In genomic region chr14:105164793-105165192, GRCm38 (mm10) we compare ENCODE assay signal across 17 mouse cellular contexts. TPM values are rescaled to one million over a fixed set of nuclear protein-coding genes. Genes with fewer than 3 reads are reported as not detected.
DNase-seq lines count a peak whose midpoint lies in the region; ATAC-seq lines count a peak whose summit lies in the region.
"Had no signal": no experiment of that assay in that cellular context is flagged by ENCODE, and none has a peak within 500 bp of the region (broad histone marks: within the 10 kb centered on the region; RNA-seq: fewer than 3 reads in every experiment).

No protein-coding gene starts in this region.

- H3K36me3 ChIP-seq in embryonic facial prominence, embryonic 11.5 days (replicated peaks; ENCODE audit: control insufficient read depth, insufficient read depth, low read depth, low read length) = no peaks in the 10 kb centered on the region
- peaks cover 3% of the 10 kb centered on the region; the same call in 1 of the 2 replicates for H3K36me3 ChIP-seq in embryonic facial prominence, embryonic 10.5 days (replicated peaks)
- no peaks in the 10 kb centered on the region for H3K36me3 ChIP-seq in neural tube, embryonic 13.5 days
- no peaks in the 10 kb centered on the region for H3K36me3 ChIP-seq in neural tube, embryonic 15.5 days

- no peak overlapping the region for H3K27ac ChIP-seq in embryonic facial prominence, embryonic 11.5 days (replicated peaks; ENCODE audit: low read depth, low read length)
- H3K27ac ChIP-seq in embryonic facial prominence, embryonic 10.5 days (replicated peaks) = no peak overlapping the region
- H3K27ac ChIP-seq in neural tube, embryonic 13.5 days (replicated peaks) = 0 out of 2 replicates have a peak overlapping the region, but pooled peaks have one; percentile 9
- no peak overlapping the region for H3K27ac ChIP-seq in neural tube, embryonic 15.5 days (replicated peaks)
- H3K27ac ChIP-seq: forebrain, embryonic 10.5 days; gastrocnemius, adult 2 months had no signal

- DNase-seq in embryonic facial prominence, embryonic 11.5 days (ENCODE audit: low spot score) = peak; percentile 45
- no peak for DNase-seq in embryonic facial prominence, embryonic 10.5 days (ENCODE audit: low spot score)
- peak; percentile 39 for DNase-seq in thymus, postnatal 14 days
- no peak for DNase-seq in frontal cortex, postnatal 25 days (ENCODE audit: low spot score in 2 of 2)
- DNase-seq in left cerebral cortex, adult 11 months (ENCODE audit: low spot score) = no peak
- DNase-seq: adrenal gland, postnatal 25 days; cerebellum, adult 11 months; embryo, embryonic 11 days; gastrocnemius, adult 2 months; kidney, postnatal 25 days; right cerebral cortex, postnatal 25 days had no signal

- ATAC-seq in embryonic facial prominence, embryonic 11.5 days (replicated peaks; ENCODE audit: insufficient number of reproducible peaks, low FRiP score, low TSS enrichment, low read depth) = no peak
- ATAC-seq in neural tube, embryonic 13.5 days (ENCODE audit: low read depth) = no peak
- ATAC-seq in neural tube, embryonic 15.5 days (ENCODE audit: low FRiP score) = no peak
- ATAC-seq in inflammation-experienced regulatory T-cells, adult 6 months = peak; percentile 43
- ATAC-seq: hindbrain, embryonic 16.5 days; Patski had no signal

- WGBS in embryonic facial prominence, embryonic 11.5 days = 36% methylated on average over 4 of the region's 4 CpGs
- 45% methylated on average over 4 of the region's 4 CpGs for WGBS in embryonic facial prominence, embryonic 10.5 days
- 61% methylated on average over 4 of the region's 4 CpGs for WGBS in neural tube, embryonic 13.5 days
- 62% methylated on average over 4 of the region's 4 CpGs for WGBS in neural tube, embryonic 15.5 days

- H3K4me3 ChIP-seq in embryonic facial prominence, embryonic 11.5 days (ENCODE audit: low read depth, low read length) = no peak overlapping the region
- H3K4me3 ChIP-seq in embryonic facial prominence, embryonic 10.5 days = no peak overlapping the region
- H3K4me3 ChIP-seq in neural tube, embryonic 13.5 days = no peak overlapping the region
- no peak overlapping the region for H3K4me3 ChIP-seq in neural tube, embryonic 15.5 days (replicated peaks)
- H3K4me3 ChIP-seq: forebrain, embryonic 10.5 days; gastrocnemius, adult 2 months had no signal

- no peak overlapping the region for H3K9ac ChIP-seq in embryonic facial prominence, embryonic 11.5 days (replicated peaks; ENCODE audit: low read length)
- H3K9ac ChIP-seq in neural tube, embryonic 13.5 days = no peak overlapping the region
- H3K9ac ChIP-seq in neural tube, embryonic 15.5 days (replicated peaks) = no peak overlapping the region

- no peaks in the 10 kb centered on the region for H3K9me3 ChIP-seq in embryonic facial prominence, embryonic 11.5 days (replicated peaks; ENCODE audit: control insufficient read depth, low read length)
- H3K9me3 ChIP-seq in embryonic facial prominence, embryonic 10.5 days = no peaks in the 10 kb centered on the region
- no peaks in the 10 kb centered on the region for H3K9me3 ChIP-seq in neural tube, embryonic 13.5 days
- H3K9me3 ChIP-seq in neural tube, embryonic 15.5 days (replicated peaks) = no peaks in the 10 kb centered on the region
- H3K9me3 ChIP-seq: forebrain, embryonic 10.5 days had no signal

- no peaks in the 10 kb centered on the region for H3K27me3 ChIP-seq in embryonic facial prominence, embryonic 11.5 days (ENCODE audit: control insufficient read depth, insufficient read depth, low read length)
- H3K27me3 ChIP-seq in embryonic facial prominence, embryonic 10.5 days (replicated peaks; ENCODE audit: low read depth, poor library complexity, severe bottlenecking) = no peaks in the 10 kb centered on the region
- H3K27me3 ChIP-seq in neural tube, embryonic 13.5 days = no peaks in the 10 kb centered on the region
- H3K27me3 ChIP-seq in neural tube, embryonic 15.5 days (replicated peaks) = no peaks in the 10 kb centered on the region
- H3K27me3 ChIP-seq: Patski had no signal

- H3K4me2 ChIP-seq in embryonic facial prominence, embryonic 11.5 days (ENCODE audit: low read depth, low read length) = no peak overlapping the region
- no peak overlapping the region for H3K4me2 ChIP-seq in neural tube, embryonic 13.5 days
- no peak overlapping the region for H3K4me2 ChIP-seq in neural tube, embryonic 15.5 days

- H3K4me1 ChIP-seq in embryonic facial prominence, embryonic 11.5 days (ENCODE audit: control insufficient read depth, insufficient read depth, low read length) = no peaks in the 10 kb centered on the region
- peaks cover 10% of the 10 kb centered on the region for H3K4me1 ChIP-seq in embryonic facial prominence, embryonic 10.5 days
- H3K4me1 ChIP-seq in neural tube, embryonic 13.5 days (replicated peaks) = peaks cover 21% of the 10 kb centered on the region
- peaks cover 8% of the 10 kb centered on the region; the same call in 1 of the 2 replicates for H3K4me1 ChIP-seq in neural tube, embryonic 15.5 days

RNA-seq across cellular contexts. Expression of gene Rbm26, which starts 12.3 kb away (rescaled TPM):
- 38.6 and 45.1 TPM in 2 replicates for polyA plus RNA-seq in embryonic facial prominence, embryonic 11.5 days (2014; fragmentation: Nextera tagmentation; extraction: Ambion mirVana)
- 38.1 and 39.8 TPM in 2 replicates for polyA plus RNA-seq in embryonic facial prominence, embryonic 10.5 days (2016; fragmentation: Nextera tagmentation; extraction: Ambion mirVana)
- 33.2 and 34.1 TPM in 2 replicates for polyA plus RNA-seq in neural tube, embryonic 13.5 days (2015; fragmentation: Nextera tagmentation; extraction: Ambion mirVana)
- polyA plus RNA-seq in neural tube, embryonic 15.5 days (2015; fragmentation: Nextera tagmentation; extraction: Ambion mirVana) = 29.3 and 30.4 TPM in 2 replicates
- 10 to 100 TPM; 31.0 to 58.2 (median 49.4) TPM for polyA plus RNA-seq in inflammation-experienced regulatory T-cells, adult 6 months (2017; shearing (Covaris generic))

Comparison
In these comparisons a context has a peak if more than half of its experiments do, and no peak if none do; other contexts are left out.
1. DNase-seq: peak in embryonic facial prominence, embryonic 11.5 days (single experiment) and thymus, postnatal 14 days (single experiment); none in embryonic facial prominence, embryonic 10.5 days (single experiment), frontal cortex, postnatal 25 days (0 of 2) and left cerebral cortex, adult 11 months (single experiment).